Mouse (Mus musculus) adipocyte (in vitro differentiated cells): ENCODE results near the gene Atp6v1d.

ENCODE experiments used
- DNase-seq: peaks from one replicate; pipeline ENCODE4 v3.0.0-alpha.2; 2016; ENCODE audit warnings: low spot score

Atp6v1d gene

GRCm38 (mm10) chr12:78790791-78791190 is 70.6 kb downstream of the Atp6v1d start:
- DNase-seq = no peak
